Comparison of ENCODE assay signal across 18 mouse cellular contexts in genomic region chr8:94296312-94296991, GRCm38 (mm10). TPM values are rescaled to one million over a fixed set of nuclear protein-coding genes. Genes with fewer than 3 reads are reported as not detected.
DNase-seq lines count a peak whose midpoint lies in the region; ATAC-seq and TF ChIP-seq lines count a peak whose summit lies in the region.
"Had no signal": no experiment of that assay in that cellular context is flagged by ENCODE, and none has a peak within 500 bp of the region (broad histone marks: within the 10 kb centered on the region; RNA-seq: fewer than 3 reads in every experiment).

No protein-coding gene starts in this region.

- H3K4me3 ChIP-seq in heart, embryonic 14.5 days (ENCODE audit: control insufficient read depth in 1 of 2, insufficient read depth in 1 of 2, low read depth in 1 of 2, low read length in 2 of 2): no peak overlapping the region
- no peak overlapping the region for H3K4me3 ChIP-seq in left cerebral cortex, adult 2 months
- H3K4me3 ChIP-seq in embryonic facial prominence, embryonic 15.5 days (replicated peaks): no peak overlapping the region
- H3K4me3 ChIP-seq: embryonic facial prominence, embryonic 12.5 days had no signal

- H3K4me2 ChIP-seq in heart, embryonic 14.5 days (ENCODE audit: low read length): peak overlapping the region; percentile 23
- H3K4me2 ChIP-seq in embryonic facial prominence, embryonic 15.5 days (replicated peaks): no peak overlapping the region
- H3K4me2 ChIP-seq: embryonic facial prominence, embryonic 12.5 days; liver, embryonic 11.5 days had no signal

- intact Hi-C loops in left cerebral cortex, adult 2 months (cut with DNase I): no loop called here

- H3K4me1 ChIP-seq in heart, embryonic 14.5 days (ENCODE audit: control insufficient read depth in 2 of 2, insufficient read depth in 2 of 2, low read length in 2 of 2): peaks cover 19 to 37% of the 10 kb centered on the region in 2 experiments
- no peaks in the 10 kb centered on the region for H3K4me1 ChIP-seq in embryonic facial prominence, embryonic 15.5 days

- H3K27me3 ChIP-seq in heart, embryonic 14.5 days (ENCODE audit: control insufficient read depth, insufficient read depth, low read length): no peaks in the 10 kb centered on the region
- no peaks in the 10 kb centered on the region for H3K27me3 ChIP-seq in embryonic facial prominence, embryonic 15.5 days
- H3K27me3 ChIP-seq: embryonic facial prominence, embryonic 12.5 days; megakaryocyte, embryonic 14.5 days had no signal

- peaks cover 23% of the 10 kb centered on the region for H3K36me3 ChIP-seq in heart, embryonic 14.5 days (ENCODE audit: control insufficient read depth, insufficient read depth, low read length)
- 0 out of 2 replicates have a peak, but pooled peaks cover 7% of the 10 kb centered on the region for H3K36me3 ChIP-seq in embryonic facial prominence, embryonic 15.5 days

- no peaks in the 10 kb centered on the region for H3K9me3 ChIP-seq in heart, embryonic 14.5 days (ENCODE audit: control insufficient read depth, low read length)
- no peaks in the 10 kb centered on the region for H3K9me3 ChIP-seq in embryonic facial prominence, embryonic 15.5 days (replicated peaks)
- H3K9me3 ChIP-seq: embryonic facial prominence, embryonic 12.5 days; G1E; megakaryocyte, embryonic 14.5 days had no signal

- peak overlapping the region; percentile 42 to 77 for H3K27ac ChIP-seq in heart, embryonic 14.5 days (replicated peaks in 1 of 2; ENCODE audit: control insufficient read depth in 1 of 2, insufficient read depth in 1 of 2, low read depth in 2 of 2, low read length in 2 of 2)
- H3K27ac ChIP-seq in left cerebral cortex, adult 2 months: peak overlapping the region; percentile 70
- 0 out of 2 replicates have a peak overlapping the region, but pooled peaks have one; percentile 66 for H3K27ac ChIP-seq in embryonic facial prominence, embryonic 15.5 days (replicated peaks)
- H3K27ac ChIP-seq: embryonic facial prominence, embryonic 12.5 days had no signal

- DNase-seq in heart, postnatal 4 days: no peak
- no peak for DNase-seq in left cerebral cortex, adult 2 months (ENCODE audit: extremely low spot score in 1 of 2, low spot score in 2 of 2)
- no peak for DNase-seq in left cerebral cortex, adult 8-10 months (ENCODE audit: low spot score in 2 of 2)
- DNase-seq in retina, postnatal 1 day: no peak
- DNase-seq in liver: no peak
- DNase-seq: adrenal gland, postnatal 25 days; cerebellum, postnatal 14 days; kidney, adult 8-10 months; thymus, postnatal 25 days had no signal

- no peak for TF ChIP-seq CTCF in left cerebral cortex, adult 2 months (IDR thresholded peaks at IDR 0.05)

- 21% methylated on average over 9 of the region's 9 CpGs for WGBS in heart, embryonic 14.5 days
- WGBS in embryonic facial prominence, embryonic 15.5 days: 55% methylated on average over 9 of the region's 9 CpGs

- peak overlapping the region; percentile 16; the same call in 1 of the 2 replicates for H3K9ac ChIP-seq in heart, embryonic 14.5 days (ENCODE audit: low read length)
- no peak overlapping the region for H3K9ac ChIP-seq in embryonic facial prominence, embryonic 15.5 days
- H3K9ac ChIP-seq: embryonic facial prominence, embryonic 12.5 days had no signal

- peak; percentile 65 for ATAC-seq in heart, embryonic 14.5 days (ENCODE audit: insufficient number of reproducible peaks, insufficient read depth, low FRiP score, low read depth)
- no peak for ATAC-seq in embryonic facial prominence, embryonic 15.5 days (ENCODE audit: insufficient number of reproducible peaks, low FRiP score, low TSS enrichment, low read depth)
- ATAC-seq in megakaryocyte progenitor cell, adult 5-6 weeks (replicated peaks; ENCODE audit: poor library complexity): peak; percentile 27

RNA-seq across cellular contexts. Expression of gene Slc12a3, which starts 32.5 kb away (rescaled TPM):
- polyA plus RNA-seq in heart, embryonic 14.5 days (2014; fragmentation: Nextera tagmentation; extraction: Ambion mirVana): not detected in 2 replicates
- under 1 TPM in 1 of 2 experiments, not detected in 1; 0.11 TPM for total RNA-seq in heart, postnatal 4 days (2021)
- total RNA-seq in left cerebral cortex, adult 2 months (2021): under 1 TPM; 0.29 to 0.68 TPM
- total RNA-seq in left cerebral cortex, adult 8-10 months (2022): under 1 TPM; 0.20 to 0.57 (median 0.48) TPM
- polyA plus RNA-seq in embryonic facial prominence, embryonic 15.5 days (2015; fragmentation: Nextera tagmentation; extraction: Ambion mirVana): 0.23 TPM in 1 of 2 replicates, not detected in the other
- 0.12 and 0.17 TPM in 2 replicates for total RNA-seq in megakaryocyte progenitor cell, adult 5-6 weeks (2015)
- total RNA-seq in megakaryocyte progenitor cell, adult 5-6 weeks (2017): not detected in 2 replicates
- total RNA-seq: granulocyte monocyte progenitor cell, adult 5-6 weeks had no signal
- polyA plus RNA-seq: forebrain, embryonic 11.5 days; G1E; liver, embryonic 11.5 days had no signal
